Mouse (Mus musculus) thymus, adult 18-20 months (tissue): ENCODE results near the gene Fgfr2.
A peak's percentile ranks its signal among the peaks of the same experiment; 100 is the strongest.

Source experiments
- DNase-seq, 2 experiments: peaks; one replicate each; pipeline ENCODE4 v3.0.0; 2022; ENCODE audit warnings: mixed read lengths in 2 of 2

Fgfr2 gene

DNA sequence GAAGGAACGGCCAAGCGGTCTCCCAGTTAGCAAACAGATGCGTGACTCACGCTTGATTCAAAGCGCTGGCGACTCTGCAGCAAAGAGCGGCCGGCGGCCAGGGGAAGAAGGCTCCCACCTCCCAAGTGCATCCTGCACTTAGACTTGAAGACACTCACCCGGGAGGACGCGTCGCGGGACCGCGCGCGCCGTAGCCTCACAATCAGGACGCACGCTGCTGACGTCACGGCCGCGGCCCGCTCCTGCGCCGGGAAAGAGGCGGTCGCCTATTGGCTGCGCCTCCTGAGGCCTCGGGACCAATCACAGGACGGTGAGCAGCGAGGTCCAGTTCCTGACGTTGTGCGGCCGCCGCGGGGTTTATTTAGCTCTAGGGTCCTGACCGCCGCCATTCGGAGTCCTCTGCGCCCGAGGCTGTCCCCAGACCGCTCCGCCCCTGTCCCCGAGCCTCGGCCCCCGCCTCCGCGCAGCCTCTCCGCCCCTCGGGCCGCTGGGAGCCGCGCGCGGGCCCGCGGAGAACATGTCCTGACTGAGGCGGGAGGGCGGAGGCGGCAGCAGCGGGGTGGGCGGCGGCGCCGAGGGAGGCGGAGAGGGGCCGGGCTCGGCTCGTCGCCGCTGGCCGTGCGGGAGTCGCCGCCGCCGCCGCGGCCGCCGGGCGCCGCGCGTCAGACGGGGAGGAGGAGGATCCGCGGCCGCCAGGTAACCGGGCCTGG, 192.1 kb downstream of the Fgfr2 start, which contains the start of gene Zranb1:
Zranb1 (plus strand) TSS at position 293 of the 710 bp plus-strand sequence.
- peak; percentile 95 to 97 for DNase-seq

GRCm38 (mm10) chr7:132930055-132930454, 193.1 kb downstream of the Fgfr2 start:
- no peak for DNase-seq

DNA sequence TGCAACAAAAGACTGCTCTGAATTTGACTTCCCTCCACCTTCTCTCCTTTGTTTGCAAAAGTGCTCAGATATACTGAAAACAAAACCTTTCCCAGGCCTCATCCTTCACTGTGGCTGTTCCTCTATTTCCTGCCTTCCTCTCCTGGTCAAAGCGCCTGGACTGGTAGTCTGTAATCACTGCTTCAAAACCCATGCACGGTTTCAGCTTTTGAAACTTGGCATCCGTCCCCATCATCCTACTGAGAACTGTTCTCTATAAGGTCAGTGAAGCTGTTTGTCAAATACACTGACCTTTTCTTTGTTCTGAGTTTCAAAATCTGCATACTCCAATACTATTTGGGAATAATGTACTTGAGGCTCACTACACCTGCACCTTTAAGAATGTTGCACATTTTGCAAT, 195.9 kb downstream of the Fgfr2 start:
- DNase-seq = no peak

GRCm38 (mm10) chr7:132925227-132925626, 197.9 kb downstream of the Fgfr2 start:
- DNase-seq = no peak

DNA sequence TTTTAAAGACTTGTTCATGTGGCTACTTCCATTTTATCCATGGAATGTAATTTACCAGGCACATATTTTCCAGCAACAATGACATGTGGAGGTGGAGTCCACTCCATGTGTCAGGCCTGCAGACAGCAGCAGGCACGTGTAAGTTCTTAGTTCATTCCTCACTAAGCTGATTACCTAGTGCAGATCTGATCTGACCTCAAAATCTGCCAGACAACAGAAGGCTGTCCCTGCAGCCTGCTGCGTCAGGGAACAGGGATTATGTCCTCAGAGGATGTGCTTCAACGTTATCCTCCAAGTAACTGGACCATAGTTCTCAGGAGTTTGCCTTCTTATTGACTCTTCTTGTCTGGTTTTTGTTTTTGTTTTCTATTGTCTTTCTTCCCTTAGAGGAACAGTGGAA, 201.2 kb downstream of the Fgfr2 start:
- DNase-seq = no peak

DNA sequence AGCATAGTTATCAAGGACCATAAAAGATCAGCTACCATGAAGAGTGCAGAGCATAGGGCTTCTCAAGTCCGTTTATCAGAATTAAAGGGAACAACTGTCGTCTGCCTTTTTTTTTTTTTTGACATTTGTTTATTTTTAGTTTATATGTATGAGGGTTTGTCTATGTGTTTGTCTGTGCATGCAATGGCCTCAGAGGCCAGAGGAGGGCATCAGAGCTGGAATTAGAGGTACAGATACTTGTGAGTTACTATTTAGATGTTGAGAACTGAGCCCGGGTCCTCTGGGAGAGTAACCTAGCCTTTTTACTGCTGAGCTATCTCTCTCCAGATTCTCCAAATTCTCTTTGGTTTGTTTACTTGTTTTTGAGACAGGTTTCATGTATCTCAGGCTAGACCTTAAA, 219.4 kb downstream of the Fgfr2 start:
- no peak for DNase-seq

DNA sequence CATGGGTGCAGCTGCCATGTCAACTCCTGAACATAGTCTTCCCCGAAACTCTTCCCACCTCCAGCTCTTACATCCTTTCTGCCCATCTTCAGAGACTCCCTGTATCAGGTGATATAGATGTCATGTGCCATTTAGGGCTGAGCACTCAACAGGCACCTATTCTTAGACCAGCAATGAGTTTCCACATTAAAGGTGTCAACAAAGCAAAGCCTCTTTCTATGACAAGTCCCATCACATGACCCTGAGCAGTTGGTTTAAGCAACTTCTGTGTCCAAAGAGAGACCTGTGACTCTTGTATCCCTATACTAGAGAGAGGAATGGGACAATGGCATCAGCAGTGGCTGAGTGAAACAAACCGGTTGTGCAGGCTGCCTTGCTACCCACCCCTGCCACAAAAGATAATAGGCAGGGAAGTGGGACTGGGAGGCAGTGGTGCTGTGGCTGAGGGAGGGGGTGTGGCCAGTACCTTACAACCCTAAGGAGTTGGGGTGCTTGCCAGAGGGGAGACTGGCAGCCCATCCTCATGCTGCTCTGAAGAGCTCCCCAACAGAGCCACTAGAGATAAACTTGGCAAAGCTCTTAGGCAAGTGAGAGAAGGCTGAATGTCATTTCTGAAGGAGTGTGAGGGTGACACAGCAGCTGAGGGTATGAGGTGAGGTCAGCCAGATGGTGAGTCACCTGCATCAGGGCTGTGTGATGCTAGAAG, 222.2 kb downstream of the Fgfr2 start:
- DNase-seq = no peak

- peak in 1 of 2 experiments; percentile 21 for DNase-seq
These were observed 224.9 kb downstream of the Fgfr2 start for GRCm38 (mm10) chr7:132898234-132898633.

- DNase-seq = no peak
These were observed 225.9 kb downstream of the Fgfr2 start for GRCm38 (mm10) chr7:132897258-132897657.

GRCm38 (mm10) chr7:132896206-132896815, 226.8 kb downstream of the Fgfr2 start:
- no peak for DNase-seq

GRCm38 (mm10) chr7:132894841-132895555, 228.2 kb downstream of the Fgfr2 start:
- DNase-seq = no peak

DNA sequence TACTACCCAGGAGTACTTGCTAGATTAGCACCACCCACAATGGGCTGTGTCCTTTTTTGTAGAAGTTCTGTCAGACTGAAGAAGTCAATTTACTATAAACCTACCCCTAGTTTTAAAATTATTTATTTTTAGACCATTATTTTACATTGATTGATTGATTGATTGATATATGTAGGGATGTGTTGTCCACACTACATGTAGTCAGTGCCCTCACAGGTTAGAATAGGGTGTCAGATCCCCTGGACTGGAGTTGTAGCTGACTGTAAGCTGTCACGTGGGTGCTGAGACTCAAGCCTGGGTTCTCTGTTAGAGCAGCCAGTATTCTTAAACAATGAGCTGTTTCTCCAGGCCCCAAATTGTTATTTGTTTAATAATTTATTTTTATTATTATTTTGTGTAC, 229.8 kb downstream of the Fgfr2 start:
- DNase-seq = no peak

DNA sequence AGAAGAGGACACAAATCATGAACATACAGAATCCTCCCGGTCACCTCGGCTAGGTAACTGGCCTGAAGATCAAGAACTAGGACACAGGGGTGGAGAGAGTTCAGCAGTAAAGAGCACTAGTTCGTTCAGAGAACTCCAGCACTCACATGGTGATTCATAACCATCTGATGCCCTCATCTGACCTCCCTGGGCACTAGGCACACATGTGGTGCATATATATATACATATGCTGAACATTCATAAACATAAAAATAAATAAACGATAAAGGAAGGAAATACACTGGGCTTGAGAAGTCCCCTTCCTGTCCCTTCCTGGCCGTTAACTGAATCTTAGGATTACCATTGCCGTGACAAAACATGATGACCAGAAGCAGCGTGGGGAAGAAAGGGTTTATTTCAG, 230.3 kb downstream of the Fgfr2 start:
- DNase-seq = no peak

GRCm38 (mm10) chr7:132892311-132892661, 230.9 kb downstream of the Fgfr2 start:
- DNase-seq = no peak

DNA sequence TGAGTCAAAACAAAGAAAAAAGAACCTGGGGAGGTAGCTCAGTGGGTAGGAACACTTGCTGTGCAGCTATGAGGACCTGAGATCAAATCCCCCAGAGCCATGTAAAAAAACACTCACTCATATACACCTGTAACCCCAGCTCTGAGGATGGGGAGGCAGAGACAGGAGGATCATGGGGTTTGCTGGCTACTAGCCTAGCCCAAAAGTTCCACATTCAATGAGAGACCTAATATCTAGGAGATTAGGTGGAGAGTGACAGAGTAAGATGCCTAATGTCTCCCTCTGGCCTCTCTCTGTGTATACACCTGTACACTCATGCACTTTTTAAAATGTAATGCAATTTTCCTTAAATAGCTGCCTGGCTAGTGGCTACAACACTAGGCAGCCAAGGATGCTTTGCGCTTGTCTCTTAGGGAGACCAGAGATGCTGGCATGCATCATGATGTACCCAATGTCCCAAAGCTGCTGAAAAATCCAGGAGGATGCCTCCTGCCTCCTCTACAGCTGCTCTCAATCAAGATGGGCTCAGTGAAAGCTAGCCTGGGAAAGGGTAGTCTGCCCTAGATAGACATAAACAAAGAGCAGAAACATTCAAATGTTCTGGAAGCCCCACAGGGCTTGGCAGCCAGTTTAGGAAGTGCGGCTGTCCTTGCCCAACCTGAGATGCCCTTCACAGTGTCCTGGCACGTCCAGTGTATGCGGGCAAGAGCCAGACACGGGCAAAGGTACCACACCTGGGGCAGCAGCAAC, 231.4 kb downstream of the Fgfr2 start:
- no peak for DNase-seq

- DNase-seq = no peak
These were observed 232.9 kb downstream of the Fgfr2 start for GRCm38 (mm10) chr7:132890201-132890600.

GRCm38 (mm10) chr7:132889691-132890090, 233.5 kb downstream of the Fgfr2 start:
- DNase-seq = no peak

DNA sequence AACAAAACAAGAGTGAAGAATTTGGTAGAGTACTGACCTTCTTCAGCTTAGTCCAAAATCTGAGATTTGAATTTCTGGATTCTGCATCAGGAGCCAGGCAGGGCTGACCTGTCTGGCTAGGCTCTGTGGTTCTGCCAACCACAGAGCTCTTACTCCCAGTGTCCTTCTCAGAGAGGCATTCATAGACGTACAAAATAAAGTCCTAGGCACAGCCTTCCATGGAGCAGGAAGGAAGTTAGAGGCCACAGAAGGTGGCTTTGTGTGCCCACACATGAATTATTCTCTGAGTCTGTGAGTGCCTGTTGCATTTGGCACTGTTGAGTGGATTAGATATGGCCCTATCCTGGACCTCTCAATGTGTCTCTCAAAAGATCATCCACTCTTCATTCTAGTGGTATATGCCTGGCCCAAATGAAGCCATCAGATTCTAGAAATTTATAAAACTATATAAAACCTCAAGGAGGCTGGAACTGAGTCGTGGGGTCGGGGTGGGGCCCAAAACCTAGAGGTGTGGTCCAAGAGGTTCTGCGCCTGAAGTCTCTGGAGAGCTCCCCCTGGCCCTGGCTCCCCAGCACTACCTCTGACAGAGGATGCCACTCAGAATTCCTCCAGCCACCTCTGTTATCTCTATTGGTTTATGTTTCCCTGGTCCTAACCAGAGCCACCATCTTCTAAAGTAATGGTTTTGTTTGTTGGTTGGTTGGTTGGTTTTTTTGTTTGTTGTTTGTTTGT, 234.5 kb downstream of the Fgfr2 start:
- no peak for DNase-seq

DNA sequence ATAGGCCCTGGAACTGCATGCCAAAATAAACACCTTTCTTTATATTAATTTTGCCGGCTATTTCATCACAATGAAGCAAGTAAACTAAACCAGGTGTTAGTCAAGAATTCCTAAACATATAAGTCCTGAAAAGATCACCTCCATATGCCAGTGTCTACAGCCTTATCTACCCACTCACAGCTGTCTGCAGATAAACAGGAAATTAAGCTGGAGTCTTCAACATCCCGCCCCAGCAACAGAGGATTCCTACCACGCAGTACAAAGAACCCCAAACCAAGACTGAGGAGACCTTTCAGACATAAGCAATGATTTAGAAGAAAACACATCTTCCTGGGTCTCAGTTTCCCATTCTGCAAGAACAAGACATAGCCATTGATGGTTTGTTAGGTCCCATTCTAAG, 235.1 kb downstream of the Fgfr2 start:
- DNase-seq = no peak

DNA sequence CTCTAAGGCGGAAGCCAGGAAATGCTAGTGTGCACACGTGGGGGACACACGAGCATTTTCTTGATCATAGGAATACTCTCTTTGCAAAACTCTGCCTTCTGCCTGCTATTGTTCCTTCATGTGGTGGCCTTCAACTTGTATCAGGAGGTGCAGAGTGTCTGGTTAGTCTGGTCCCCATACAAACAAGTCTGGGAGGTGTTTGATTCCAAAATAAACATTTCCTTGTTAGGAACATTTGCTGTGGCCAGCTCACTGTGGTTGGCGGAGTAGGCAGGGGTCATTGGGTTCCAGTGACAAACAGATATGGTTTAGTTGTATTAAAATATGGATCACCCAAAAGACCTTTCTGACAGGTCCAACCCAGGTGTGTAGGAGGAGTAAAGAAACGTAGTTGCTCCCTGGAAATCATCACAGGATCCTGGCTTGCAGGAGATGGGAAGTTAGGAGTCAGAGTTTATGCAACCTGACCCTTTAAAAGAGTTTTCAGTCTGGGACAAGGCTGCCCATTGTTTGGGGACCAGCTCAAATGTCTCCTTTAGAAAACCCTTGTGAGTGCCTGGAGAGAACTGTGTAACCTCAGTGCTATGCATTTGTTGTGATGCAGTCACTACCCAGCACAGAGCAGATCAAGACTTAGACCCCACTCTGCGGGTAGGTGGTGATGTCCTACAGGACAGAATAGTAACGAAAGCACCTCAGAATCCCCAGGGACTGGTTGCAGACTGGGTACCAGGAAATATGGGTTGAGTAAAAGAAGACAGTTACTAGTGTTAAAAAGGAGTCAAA, 235.9 kb downstream of the Fgfr2 start:
- no peak for DNase-seq

- DNase-seq = no peak
These were observed 239.1 kb downstream of the Fgfr2 start for GRCm38 (mm10) chr7:132884031-132884430.
